Comparison of ENCODE assay signal across 9 mouse cellular contexts in the genomic region with DNA sequence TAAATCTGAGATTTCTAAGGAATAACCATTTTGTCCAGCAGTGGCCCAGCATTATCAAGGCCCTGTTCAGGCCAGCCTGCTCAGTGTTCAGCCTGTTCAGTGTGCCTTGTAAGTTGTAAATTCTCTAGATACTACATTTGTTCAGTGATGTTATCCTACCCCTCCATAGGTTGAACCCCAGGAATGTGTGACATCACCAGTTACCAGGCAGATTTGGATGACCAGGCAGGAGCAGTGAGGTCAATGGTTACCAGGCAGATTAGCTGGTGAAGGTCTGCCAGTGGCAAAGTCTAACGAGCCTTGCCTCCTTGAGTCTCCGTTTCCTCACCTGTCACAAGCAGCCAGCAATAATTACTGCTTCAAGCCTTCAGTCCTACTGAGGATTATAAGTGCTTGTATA. TPM values are rescaled to one million over a fixed set of nuclear protein-coding genes. Genes with fewer than 3 reads are reported as not detected.
DNase-seq lines count a peak whose midpoint lies in the region; ATAC-seq and TF ChIP-seq lines count a peak whose summit lies in the region.
"Had no signal": no experiment of that assay in that cellular context is flagged by ENCODE, and none has a peak within 500 bp of the region (broad histone marks: within the 10 kb centered on the region; RNA-seq: fewer than 3 reads in every experiment).

No protein-coding gene starts in this region.

- ATAC-seq in megakaryocyte progenitor cell, adult 5-6 weeks (replicated peaks; ENCODE audit: poor library complexity): peak; percentile 62

- peak; percentile 47 for DNase-seq in gastrocnemius, adult 2 months
- no peak for DNase-seq in gastrocnemius, postnatal 25 days
- DNase-seq in CD4-positive helper T cell, adult 2 months (ENCODE audit: low read depth, low spot score): peak; percentile 66
- peak; percentile 34 for DNase-seq in c-Kit-positive CD71-positive TER-119-negative erythroid progenitor cells, embryonic 14.5 days (ENCODE audit: low read depth)
- peak; percentile 72 for DNase-seq in gastrocnemius, postnatal 14 days
- peak; percentile 84 for DNase-seq in layer of hippocampus, adult 9-11 months
- DNase-seq in urinary bladder, postnatal 25 days (ENCODE audit: low spot score): peak; percentile 83

- intact Hi-C loops in gastrocnemius, adult 2 months (cut with DNase I): loop anchor here (5.0 kb wide), 1 partner anchor 268 kb away; no protein-coding TSS in a partner anchor
- intact Hi-C loops in gastrocnemius, postnatal 14 days (cut with DNase I; ENCODE audit: low total_unique reads): loop anchor here (2.0 kb wide), 1 partner anchor 50 kb away; no protein-coding TSS in a partner anchor

- no peak overlapping the region for H3K4me3 ChIP-seq in gastrocnemius, adult 2 months

- H3K27ac ChIP-seq in gastrocnemius, adult 2 months: no peak overlapping the region

- no peak for TF ChIP-seq CTCF in gastrocnemius, adult 2 months (IDR thresholded peaks at IDR 0.05)

RNA-seq across cellular contexts. Expression of gene Spaca4, which starts 18.8 kb away (rescaled TPM):
- not detected for total RNA-seq in gastrocnemius, adult 2 months (2021)
- not detected for total RNA-seq in gastrocnemius, postnatal 25 days (2021)
- not detected for total RNA-seq in gastrocnemius, postnatal 14 days (2021)
- total RNA-seq in megakaryocyte progenitor cell, adult 5-6 weeks (2015): not detected in 2 replicates
- total RNA-seq in megakaryocyte progenitor cell, adult 5-6 weeks (2017): not detected in 2 replicates
- total RNA-seq: layer of hippocampus, adult 18-20 months had no signal

RNA-seq across cellular contexts. Expression of gene Fam83e, which starts 23.4 kb away (rescaled TPM):
- total RNA-seq in gastrocnemius, adult 2 months (2021): under 1 TPM; 0.08 to 0.31 TPM
- under 1 TPM; 0.13 to 0.29 TPM for total RNA-seq in gastrocnemius, postnatal 25 days (2021)
- under 1 TPM; 0.16 TPM for total RNA-seq in gastrocnemius, postnatal 14 days (2021)
- total RNA-seq in megakaryocyte progenitor cell, adult 5-6 weeks (2015): 0.54 and 0.78 TPM in 2 replicates
- 0.37 and 0.51 TPM in 2 replicates for total RNA-seq in megakaryocyte progenitor cell, adult 5-6 weeks (2017)

RNA-seq across cellular contexts. Expression of gene Sphk2, which starts 26.6 kb away (rescaled TPM):
- total RNA-seq in gastrocnemius, adult 2 months (2021): 10 to 100 TPM; 14.4 to 15.8 TPM
- total RNA-seq in gastrocnemius, postnatal 25 days (2021): 10 to 100 TPM in 1 of 2 experiments, 1 to 10 TPM in 1; 8.5 to 12.7 TPM
- 10 to 100 TPM; 12.0 to 13.2 TPM for total RNA-seq in gastrocnemius, postnatal 14 days (2021)
- 10.6 and 14.5 TPM in 2 replicates for total RNA-seq in megakaryocyte progenitor cell, adult 5-6 weeks (2015)
- 9.8 and 10.2 TPM in 2 replicates for total RNA-seq in megakaryocyte progenitor cell, adult 5-6 weeks (2017)

RNA-seq across cellular contexts. Expression of gene Rpl18, which starts 29.1 kb away (rescaled TPM):
- 100 to 1,000 TPM; 451 to 508 TPM for total RNA-seq in gastrocnemius, adult 2 months (2021)
- 100 to 1,000 TPM; 433 to 449 TPM for total RNA-seq in gastrocnemius, postnatal 25 days (2021)
- 100 to 1,000 TPM; 607 to 662 TPM for total RNA-seq in gastrocnemius, postnatal 14 days (2021)
- 1,825 and 1,988 TPM in 2 replicates for total RNA-seq in megakaryocyte progenitor cell, adult 5-6 weeks (2015)
- total RNA-seq in megakaryocyte progenitor cell, adult 5-6 weeks (2017): 1,777 and 2,306 TPM in 2 replicates

RNA-seq across cellular contexts. Expression of gene Lmtk3, which starts 39.2 kb away (rescaled TPM):
- under 1 TPM in 1 of 2 experiments, not detected in 1; 0.06 TPM for total RNA-seq in gastrocnemius, adult 2 months (2021)
- total RNA-seq in gastrocnemius, postnatal 25 days (2021): under 1 TPM in 1 of 2 experiments, not detected in 1; 0.19 TPM
- total RNA-seq in gastrocnemius, postnatal 14 days (2021): under 1 TPM; 0.11 to 0.39 TPM
- 0.07 TPM in 2 replicates for total RNA-seq in megakaryocyte progenitor cell, adult 5-6 weeks (2015)
- not detected in 2 replicates for total RNA-seq in megakaryocyte progenitor cell, adult 5-6 weeks (2017)
